Mouse (Mus musculus) kidney, postnatal 0 days (tissue): ENCODE results near the gene Slc25a34. TPM values are rescaled to one million over a fixed set of nuclear protein-coding genes. Genes with fewer than 3 reads are reported as not detected.

Experiments
- ATAC-seq: fragments of 200-750 bp; cut with Nextera tagmentation; replicated peaks from 2 replicates; pipeline ENCODE4 v1.8.0; 2017; ENCODE audit warnings: low read depth, moderate number of reproducible peaks, moderate TSS enrichment, moderate library complexity; ENCODE audit not compliant: low FRiP score
- DNase-seq: peaks from one replicate; pipeline ENCODE4 v3.0.0-alpha.2; 2016; ENCODE audit warnings: low spot score
- H3K27ac ChIP-seq: fragments of 300-500 bp; sonication (generic); 2 replicates; pipeline ENCODE4 v1.5.1; 2014; ENCODE audit warnings: mild to moderate bottlenecking
- H3K27me3 ChIP-seq: fragments of 300-500 bp; sonication (generic); 2 replicates; pipeline ENCODE4 v1.6.1; 2014; ENCODE audit warnings: low read length, mixed read lengths; ENCODE audit not compliant: insufficient read depth
- H3K36me3 ChIP-seq: fragments of 300-500 bp; sonication (generic); 2 replicates; pipeline ENCODE4 v1.6.1; 2014; ENCODE audit warnings: low read length, mixed read lengths; ENCODE audit not compliant: insufficient read depth
- H3K4me1 ChIP-seq: fragments of 300-500 bp; sonication (generic); replicated peaks from 2 replicates; pipeline ENCODE4 v1.6.1; 2014; ENCODE audit warnings: antibody characterized with exemption, low read length, mixed read lengths; ENCODE audit not compliant: insufficient read depth
- H3K4me2 ChIP-seq: fragments of 300-500 bp; sonication (generic); 2 replicates; pipeline ENCODE4 v1.6.1; 2014; ENCODE audit warnings: mild to moderate bottlenecking, low read length, moderate library complexity, mixed read lengths
- H3K4me3 ChIP-seq: fragments of 300-500 bp; sonication (generic); replicated peaks from 2 replicates; pipeline ENCODE4 v1.5.1; 2014; ENCODE audit warnings: low read depth, low read length
- H3K9ac ChIP-seq: fragments of 300-500 bp; sonication (generic); 2 replicates; pipeline ENCODE4 v1.6.1; 2014; ENCODE audit warnings: low read depth, low read length
- H3K9me3 ChIP-seq: fragments of 300-500 bp; sonication (generic); replicated peaks from 2 replicates; pipeline ENCODE4 v1.6.1; 2016; ENCODE audit warnings: low read length, inconsistent platforms, mixed read lengths
- CTCF ChIP-seq: IDR thresholded peaks from 2 replicates; pipeline ENCODE4 v1.5.1; 2016; ENCODE audit warnings: antibody characterized with exemption, low read depth, mild to moderate bottlenecking, moderate library complexity
- WGBS: fragments of 180-500 bp; shearing (Covaris S2); extraction: QIAGEN DNeasy Blood & Tissue Kit; methylation state at CpG from one replicate; pipeline ENCODE4 v1.1.7; 2014; 5-methylcytosine and 5-hydroxymethylcytosine counted together
- polyA plus RNA-seq: library from polyadenylated mRNA; unstranded; fragments of >200 nt; fragmentation: Nextera tagmentation; extraction: Ambion mirVana; gene quantifications from 2 replicates; pipeline ENCODE4 v1.2.1, GENCODE M21; 2015

The Slc25a34 gene
- polyA plus RNA-seq, 1 experiment from 2014 or later = 1.9 TPM

DNA sequence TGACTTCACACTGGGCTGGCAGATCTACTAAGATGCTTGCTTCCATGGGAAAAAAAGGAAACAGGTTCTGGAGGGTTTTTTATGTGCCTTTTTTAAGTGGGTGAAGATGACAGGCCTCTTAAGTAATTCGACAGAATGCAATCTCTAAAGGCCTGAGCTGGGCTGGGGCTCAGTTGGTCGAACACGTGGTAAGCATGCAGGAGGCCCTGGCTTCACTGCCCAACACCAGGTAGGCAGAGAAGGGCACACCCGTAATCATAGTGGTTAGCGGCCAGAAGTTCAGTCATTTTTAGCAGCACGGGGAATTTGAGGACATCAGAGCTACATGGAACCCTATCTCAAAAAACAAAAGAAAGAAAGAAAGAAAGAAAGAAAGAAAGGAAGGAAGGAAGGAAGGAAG lies 30.9 kb upstream of the Slc25a34 start:
- Histone ChIP-seq H3K27ac (no peak overlapping the region), H3K27me3 (no peaks in the 10 kb centered on the region), H3K9ac (no peak overlapping the region), H3K4me1 (no peaks in the 10 kb centered on the region), H3K36me3 (peaks cover 13% of the 10 kb centered on the region), H3K4me3 (no peak overlapping the region), H3K4me2 (no peak overlapping the region), H3K9me3 (no peaks in the 10 kb centered on the region)
- DNase-seq = no peak
- no peak for TF ChIP-seq CTCF
- ATAC-seq = no peak
- 89% methylated on average over 6 of the region's 6 CpGs for WGBS

DNA sequence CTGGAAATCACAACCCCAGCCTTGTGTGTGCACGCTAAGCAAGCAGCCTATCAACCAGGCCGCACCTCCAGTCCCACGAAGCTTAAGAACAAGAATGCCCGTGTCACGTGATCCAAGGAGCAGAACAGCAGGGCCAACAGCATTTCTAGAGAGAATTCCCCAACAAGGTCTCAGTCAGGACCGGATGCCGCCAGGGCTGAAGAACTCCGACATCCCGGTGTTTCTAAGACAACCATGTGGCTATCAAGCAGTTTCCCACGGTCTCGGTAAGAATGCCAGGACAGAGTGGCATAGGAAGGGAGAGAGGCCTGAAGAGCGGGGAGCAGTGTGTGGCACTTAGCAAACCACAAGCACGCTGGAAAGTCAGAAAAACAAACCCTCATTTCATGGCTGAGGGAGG lies 30.2 kb upstream of the Slc25a34 start:
- DNase-seq (no peak), ATAC-seq (no peak)
- no peak overlapping the region for H3K4me3 ChIP-seq
- no peaks in the 10 kb centered on the region for H3K4me1 ChIP-seq
- no peak overlapping the region for H3K27ac ChIP-seq
- H3K4me2 ChIP-seq = no peak overlapping the region
- no peak for TF ChIP-seq CTCF
- H3K27me3 ChIP-seq = no peaks in the 10 kb centered on the region
- H3K9ac ChIP-seq = no peak overlapping the region
- 92% methylated on average over 13 of the region's 13 CpGs for WGBS
- H3K9me3 ChIP-seq = no peaks in the 10 kb centered on the region
- H3K36me3 ChIP-seq = peaks cover 13% of the 10 kb centered on the region

DNA sequence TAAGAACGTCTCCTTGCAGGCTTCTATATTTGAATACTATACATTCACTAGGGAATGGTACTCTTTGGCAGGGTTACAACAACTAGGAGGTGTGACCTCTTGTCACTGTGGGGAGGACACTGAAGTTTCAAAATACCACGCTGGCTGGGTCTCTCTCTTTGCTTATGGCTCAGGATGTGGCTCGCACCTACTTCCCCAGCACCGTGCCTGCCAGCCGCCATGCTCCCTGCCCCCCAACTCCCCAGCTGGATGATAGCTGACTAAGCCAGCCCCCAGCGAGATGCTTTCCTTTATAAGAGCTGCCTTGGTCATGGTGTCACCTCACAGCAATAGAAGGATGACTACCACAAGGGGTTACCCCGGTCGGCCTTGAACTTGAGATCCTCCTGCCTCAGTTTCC lies 29.4 kb upstream of the Slc25a34 start:
- 85% methylated on average over 8 of the region's 8 CpGs for WGBS
- Histone ChIP-seq H3K4me3 (no peak overlapping the region), H3K27ac (no peak overlapping the region), H3K36me3 (peaks cover 13% of the 10 kb centered on the region), H3K4me2 (no peak overlapping the region), H3K9ac (no peak overlapping the region), H3K27me3 (no peaks in the 10 kb centered on the region), H3K4me1 (no peaks in the 10 kb centered on the region), H3K9me3 (no peaks in the 10 kb centered on the region)
- ATAC-seq = no peak
- no peak for TF ChIP-seq CTCF
- no peak for DNase-seq

DNA sequence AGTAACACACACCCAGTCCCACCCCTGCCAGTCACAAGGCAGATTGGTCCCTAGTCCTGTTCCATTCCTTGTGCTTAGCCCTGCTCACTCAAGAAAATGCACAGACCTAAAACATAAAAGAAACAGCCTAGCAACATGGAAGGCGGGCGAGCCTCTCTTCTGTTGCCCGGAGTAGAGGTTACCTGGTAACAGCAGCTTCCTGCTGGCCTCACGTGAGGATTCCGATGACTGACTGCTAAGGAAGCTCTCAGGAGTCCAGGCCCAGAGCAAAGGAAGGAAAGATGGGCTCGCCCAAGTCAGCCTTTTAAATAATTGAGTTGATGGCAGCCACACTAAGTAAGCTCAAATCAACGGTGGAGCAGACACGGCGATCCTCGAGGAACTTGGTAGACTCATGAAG lies 28.3 kb upstream of the Slc25a34 start:
- no peak overlapping the region for H3K4me2 ChIP-seq
- H3K9me3 ChIP-seq = no peaks in the 10 kb centered on the region
- no peaks in the 10 kb centered on the region for H3K27me3 ChIP-seq
- H3K4me1 ChIP-seq = no peaks in the 10 kb centered on the region
- TF ChIP-seq CTCF = no peak
- no peak overlapping the region for H3K9ac ChIP-seq
- WGBS = 83% methylated on average over 10 of the region's 10 CpGs
- H3K4me3 ChIP-seq = no peak overlapping the region
- no peak overlapping the region for H3K27ac ChIP-seq
- peaks cover 8% of the 10 kb centered on the region; the same call in 1 of the 2 replicates for H3K36me3 ChIP-seq
- no peak for DNase-seq
- ATAC-seq = no peak

DNA sequence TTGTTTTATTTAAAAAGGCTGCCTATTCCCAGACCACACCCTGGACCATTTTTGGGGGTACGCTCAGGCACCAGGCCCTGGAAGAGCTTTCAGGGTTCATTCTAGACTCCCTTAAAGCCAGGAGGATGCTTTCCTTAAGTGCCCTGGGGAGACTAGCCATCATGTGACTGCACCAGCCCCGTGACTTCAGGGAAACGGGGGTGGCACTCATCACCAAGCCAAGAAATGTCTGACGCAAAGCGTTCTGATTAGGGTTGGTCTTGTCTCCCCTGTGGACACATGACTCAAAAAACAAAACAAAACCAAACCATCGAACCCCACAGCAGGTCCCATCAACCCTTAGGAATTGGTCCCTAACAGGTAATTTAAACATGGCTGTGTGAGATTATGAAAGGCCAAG lies 27.7 kb upstream of the Slc25a34 start:
- TF ChIP-seq CTCF = no peak
- H3K4me3 ChIP-seq = no peak overlapping the region
- no peak overlapping the region for H3K9ac ChIP-seq
- H3K27ac ChIP-seq = no peak overlapping the region
- 91% methylated on average over 6 of the region's 6 CpGs for WGBS
- H3K9me3 ChIP-seq = no peaks in the 10 kb centered on the region
- peaks cover 8% of the 10 kb centered on the region; the same call in 1 of the 2 replicates for H3K36me3 ChIP-seq
- H3K4me2 ChIP-seq = no peak overlapping the region
- H3K27me3 ChIP-seq = no peaks in the 10 kb centered on the region
- no peak for ATAC-seq
- H3K4me1 ChIP-seq = no peaks in the 10 kb centered on the region
- DNase-seq = no peak

DNA sequence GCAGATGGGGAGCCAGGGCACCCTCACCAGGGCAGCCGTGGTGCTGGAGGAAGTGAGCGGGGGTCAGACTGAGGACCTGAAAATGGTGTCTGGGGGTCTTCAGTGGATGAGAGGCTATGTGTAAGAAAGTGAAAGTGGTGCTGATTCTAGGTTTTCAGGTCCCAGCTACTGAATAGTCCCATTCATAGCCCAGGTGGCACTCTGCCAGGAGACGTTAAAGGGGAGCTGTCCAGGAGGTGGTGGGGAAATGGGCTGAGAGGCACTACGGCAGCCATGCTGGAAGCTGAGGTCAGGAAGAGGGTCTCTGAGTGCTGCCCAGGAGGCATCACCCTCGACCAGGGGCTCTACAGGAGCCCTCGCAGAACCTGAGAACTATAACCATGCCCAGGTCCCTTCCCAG lies 25.6 kb upstream of the Slc25a34 start:
- H3K4me2 ChIP-seq = no peak overlapping the region
- H3K9me3 ChIP-seq = no peaks in the 10 kb centered on the region
- 72% methylated on average over 6 of the region's 6 CpGs for WGBS
- peaks cover 8% of the 10 kb centered on the region; the same call in 1 of the 2 replicates for H3K36me3 ChIP-seq
- DNase-seq (no peak), ATAC-seq (no peak)
- no peak overlapping the region for H3K27ac ChIP-seq
- H3K9ac ChIP-seq = no peak overlapping the region
- no peak overlapping the region for H3K4me3 ChIP-seq
- H3K4me1 ChIP-seq = no peaks in the 10 kb centered on the region
- no peak for TF ChIP-seq CTCF
- H3K27me3 ChIP-seq = no peaks in the 10 kb centered on the region

DNA sequence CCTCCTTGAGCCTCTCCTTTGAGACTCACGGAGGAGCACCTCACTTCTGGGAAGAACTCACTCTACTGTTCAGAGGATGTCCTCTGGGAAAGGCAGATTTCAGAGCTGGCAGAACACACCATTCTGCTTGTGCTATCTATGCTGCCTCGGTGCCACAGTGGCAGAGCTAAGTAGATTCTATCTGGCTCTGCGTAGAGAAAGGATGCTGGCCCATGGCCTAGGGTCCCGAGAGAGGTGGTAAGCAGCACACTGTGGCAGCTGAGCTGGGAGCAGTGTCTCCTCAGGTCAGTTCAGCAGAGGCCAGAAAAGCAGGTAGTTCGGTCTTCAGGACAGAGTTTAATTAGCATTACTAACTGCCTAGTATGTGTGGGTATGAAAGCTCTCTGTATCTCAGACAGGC lies 24.6 kb upstream of the Slc25a34 start:
- Histone ChIP-seq H3K9me3 (no peaks in the 10 kb centered on the region), H3K36me3 (0 out of 2 replicates have a peak, but pooled peaks cover 4% of the 10 kb centered on the region), H3K27me3 (no peaks in the 10 kb centered on the region), H3K4me1 (peaks cover 8% of the 10 kb centered on the region), H3K9ac (no peak overlapping the region), H3K27ac (no peak overlapping the region), H3K4me2 (no peak overlapping the region), H3K4me3 (no peak overlapping the region)
- WGBS = 96% methylated on average over 5 of the region's 5 CpGs
- DNase-seq (no peak), ATAC-seq (no peak)
- TF ChIP-seq CTCF = no peak
